Mouse (Mus musculus): ENCODE data around the gene Capn8. TPM values are rescaled to one million over a fixed set of nuclear protein-coding genes. Genes with fewer than 3 reads are reported as not detected.

The Capn8 gene
- polyA plus RNA-seq, 1 experiment, result not detected

GRCm38 (mm10) chr1:182670563-182671342 is 105.9 kb downstream of the Capn8 start:
- DNase-seq (ENCODE audit: low read depth in 1 of 2, low spot score in 2 of 2), result no peak
- H3K27me3 ChIP-seq (ENCODE audit: control insufficient read depth, insufficient read depth, low read length), result no peaks in the 10 kb centered on the region
- H3K4me3 ChIP-seq (ENCODE audit: extremely low read depth, insufficient read depth, insufficient read length), result no peak overlapping the region
- WGBS, result 63% methylated on average over 11 of the region's 11 CpGs
- H3K36me3 ChIP-seq (ENCODE audit: control insufficient read depth, insufficient read depth, low read length), result no peaks in the 10 kb centered on the region
- H3K27ac ChIP-seq (ENCODE audit: insufficient read depth, low read length), result no peak overlapping the region
- TF ChIP-seq POLR2A (IDR thresholded peaks at IDR 0.05; ENCODE audit: low read depth, low read length) (no peak), CTCF (IDR thresholded peaks at IDR 0.05; ENCODE audit: extremely low read depth, insufficient read depth, insufficient read length, insufficient replicate concordance) (no peak)
- H3K4me1 ChIP-seq (ENCODE audit: control insufficient read depth, insufficient read depth, insufficient read length), result no peaks in the 10 kb centered on the region

GRCm38 (mm10) chr1:182671343-182671624 is 106.5 kb downstream of the Capn8 start:
- Histone ChIP-seq H3K36me3 (ENCODE audit: control insufficient read depth, insufficient read depth, low read length) (no peaks in the 10 kb centered on the region), H3K27ac (ENCODE audit: insufficient read depth, low read length) (no peak overlapping the region), H3K4me3 (ENCODE audit: extremely low read depth, insufficient read depth, insufficient read length) (no peak overlapping the region), H3K27me3 (ENCODE audit: control insufficient read depth, insufficient read depth, low read length) (no peaks in the 10 kb centered on the region), H3K4me1 (ENCODE audit: control insufficient read depth, insufficient read depth, insufficient read length) (no peaks in the 10 kb centered on the region)
- no peak for DNase-seq (ENCODE audit: low read depth in 1 of 2, low spot score in 2 of 2)
- TF ChIP-seq CTCF (IDR thresholded peaks at IDR 0.05; ENCODE audit: extremely low read depth, insufficient read depth, insufficient read length, insufficient replicate concordance), result no peak
- no peak for TF ChIP-seq POLR2A (IDR thresholded peaks at IDR 0.05; ENCODE audit: low read depth, low read length)
- 62% methylated on average over 4 of the region's 4 CpGs for WGBS

GRCm38 (mm10) chr1:182675346-182675745 is 110.5 kb downstream of the Capn8 start:
- H3K27me3 ChIP-seq (ENCODE audit: control insufficient read depth, insufficient read depth, low read length), result no peaks in the 10 kb centered on the region
- 88% methylated on average over 8 of the region's 8 CpGs for WGBS
- H3K4me3 ChIP-seq (ENCODE audit: extremely low read depth, insufficient read depth, insufficient read length), result no peak overlapping the region
- DNase-seq (ENCODE audit: low read depth in 1 of 2, low spot score in 2 of 2), result no peak
- TF ChIP-seq POLR2A (IDR thresholded peaks at IDR 0.05; ENCODE audit: low read depth, low read length) (no peak), CTCF (IDR thresholded peaks at IDR 0.05; ENCODE audit: extremely low read depth, insufficient read depth, insufficient read length, insufficient replicate concordance) (no peak)
- H3K4me1 ChIP-seq (ENCODE audit: control insufficient read depth, insufficient read depth, insufficient read length), result no peaks in the 10 kb centered on the region
- H3K36me3 ChIP-seq (ENCODE audit: control insufficient read depth, insufficient read depth, low read length), result no peaks in the 10 kb centered on the region
- H3K27ac ChIP-seq (ENCODE audit: insufficient read depth, low read length), result no peak overlapping the region

GRCm38 (mm10) chr1:182678151-182678550 is 113.3 kb downstream of the Capn8 start:
- WGBS, result 92% methylated on average over 17 of the region's 17 CpGs

GRCm38 (mm10) chr1:182679169-182679568 is 114.4 kb downstream of the Capn8 start:
- H3K36me3 ChIP-seq (ENCODE audit: control insufficient read depth, insufficient read depth, low read length), result no peaks in the 10 kb centered on the region
- no peak overlapping the region for H3K4me3 ChIP-seq (ENCODE audit: extremely low read depth, insufficient read depth, insufficient read length)
- no peak for TF ChIP-seq CTCF (IDR thresholded peaks at IDR 0.05; ENCODE audit: extremely low read depth, insufficient read depth, insufficient read length, insufficient replicate concordance)
- no peaks in the 10 kb centered on the region for H3K4me1 ChIP-seq (ENCODE audit: control insufficient read depth, insufficient read depth, insufficient read length)
- H3K27ac ChIP-seq (ENCODE audit: insufficient read depth, low read length), result no peak overlapping the region
- H3K27me3 ChIP-seq (ENCODE audit: control insufficient read depth, insufficient read depth, low read length), result no peaks in the 10 kb centered on the region
- DNase-seq (ENCODE audit: low read depth in 1 of 2, low spot score in 2 of 2), result no peak
- 87% methylated on average over 3 of the region's 3 CpGs for WGBS

More at GRCm38 (mm10) chr1:182678151-182678550, 113.3 kb downstream of the Capn8 start:
- Histone ChIP-seq H3K4me1 (ENCODE audit: control insufficient read depth, insufficient read depth, insufficient read length) (no peaks in the 10 kb centered on the region), H3K36me3 (ENCODE audit: control insufficient read depth, insufficient read depth, low read length) (no peaks in the 10 kb centered on the region), H3K27me3 (ENCODE audit: control insufficient read depth, insufficient read depth, low read length) (no peaks in the 10 kb centered on the region), H3K27ac (ENCODE audit: insufficient read depth, low read length) (no peak overlapping the region), H3K4me3 (ENCODE audit: extremely low read depth, insufficient read depth, insufficient read length) (no peak overlapping the region)
- TF ChIP-seq POLR2A (IDR thresholded peaks at IDR 0.05; ENCODE audit: low read depth, low read length) (no peak), CTCF (IDR thresholded peaks at IDR 0.05; ENCODE audit: extremely low read depth, insufficient read depth, insufficient read length, insufficient replicate concordance) (no peak)
- DNase-seq (ENCODE audit: low read depth in 1 of 2, low spot score in 2 of 2), result no peak

GRCm38 (mm10) chr1:182679582-182679981 is 114.8 kb downstream of the Capn8 start:
- TF ChIP-seq CTCF (IDR thresholded peaks at IDR 0.05; ENCODE audit: extremely low read depth, insufficient read depth, insufficient read length, insufficient replicate concordance) (no peak), POLR2A (IDR thresholded peaks at IDR 0.05; ENCODE audit: low read depth, low read length) (no peak)
- H3K27ac ChIP-seq (ENCODE audit: insufficient read depth, low read length), result no peak overlapping the region
- H3K4me1 ChIP-seq (ENCODE audit: control insufficient read depth, insufficient read depth, insufficient read length), result no peaks in the 10 kb centered on the region
- no peak for DNase-seq (ENCODE audit: low read depth in 1 of 2, low spot score in 2 of 2)
- H3K4me3 ChIP-seq (ENCODE audit: extremely low read depth, insufficient read depth, insufficient read length), result no peak overlapping the region
- no peaks in the 10 kb centered on the region for H3K36me3 ChIP-seq (ENCODE audit: control insufficient read depth, insufficient read depth, low read length)
- no peaks in the 10 kb centered on the region for H3K27me3 ChIP-seq (ENCODE audit: control insufficient read depth, insufficient read depth, low read length)
- 65% methylated on average over 7 of the region's 7 CpGs for WGBS

Other genes with a start within 250 kb of the Capn8 start
- 7.3 and 10.4 TPM in 2 replicates for gene Fbxo28, start 223.4 kb upstream of the Capn8 start, polyA plus RNA-seq (2012; rRNA removed)
- 8.9 and 11.2 TPM in 2 replicates for gene Trp53bp2, start 155.8 kb upstream of the Capn8 start, polyA plus RNA-seq (2012; rRNA removed)
- gene Capn2, start 47.4 kb upstream of the Capn8 start, polyA plus RNA-seq (2012; rRNA removed), result 11.7 and 14.0 TPM in 2 replicates
- gene Ccdc185, start 184.2 kb downstream of the Capn8 start, polyA plus RNA-seq (2012; rRNA removed), result not detected in 2 replicates
- gene Susd4, start 198.9 kb downstream of the Capn8 start, polyA plus RNA-seq (2012; rRNA removed), result 0.46 and 0.54 TPM in 2 replicates

Data from spleen, adult 2 months (tissue).